Mouse (Mus musculus): ENCODE measurements around the gene Slc47a1. TPM values are rescaled to one million over a fixed set of nuclear protein-coding genes. Genes with fewer than 3 reads are reported as not detected.
A peak's percentile ranks its signal among the peaks of the same experiment; 100 is the strongest.
"Not testable (repeated sequence)": the region's sequence is repeated elsewhere in the genome, so short reads cannot be mapped to it uniquely, and the experiment has no call there.

Gene Slc47a1
- 1 to 10 TPM; 2.5 to 3.4 TPM for total RNA-seq (2021)
- long read RNA-seq, experiment 1, partial matches to known transcripts = 4 of 5 reads
- long read RNA-seq, experiment 1, other reads (novel, unspliced or antisense) = 0 of 5 reads
- long read RNA-seq, experiment 2, partial matches to known transcripts = 4 of 6 reads
- long read RNA-seq, experiment 2, other reads (novel, unspliced or antisense) = 2 of 6 reads

DNA sequence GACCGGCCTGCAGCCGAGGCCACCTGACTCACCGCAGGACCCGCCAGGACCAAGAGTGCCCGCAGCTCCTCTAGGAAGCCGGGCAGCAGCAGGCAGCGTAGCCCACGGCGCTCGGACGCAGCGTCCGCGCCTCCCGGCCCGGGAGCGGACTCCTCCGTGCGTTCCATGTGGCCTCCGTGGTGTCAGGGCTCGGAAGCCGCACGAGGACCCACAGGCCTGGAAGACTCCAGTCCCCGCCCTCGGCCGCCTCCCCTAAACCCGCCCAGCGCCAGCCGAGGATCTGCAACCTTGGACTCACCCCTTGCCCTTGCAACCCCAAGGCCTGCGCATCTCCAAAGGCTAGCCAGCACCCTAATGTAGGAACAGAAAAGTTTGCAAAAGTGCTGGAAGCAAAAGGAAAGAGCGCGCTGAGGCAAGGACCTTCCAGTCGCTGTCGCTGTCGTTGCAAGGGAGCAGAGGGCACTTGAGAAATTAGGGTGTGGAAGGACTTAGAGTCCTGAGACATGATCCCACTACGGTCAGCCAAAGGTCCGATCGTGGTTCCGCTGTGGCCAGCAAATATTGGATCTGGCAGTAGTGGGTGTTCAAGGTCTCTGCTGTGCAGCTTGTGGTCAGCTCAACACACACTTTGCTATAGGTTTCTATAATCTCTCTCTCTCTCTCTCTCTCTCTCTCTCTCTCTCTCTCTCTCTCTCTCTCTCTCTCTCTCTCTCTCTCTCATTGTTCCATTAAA, at the start of gene Slc47a1:
Gene Slc47a1 (minus strand): TSS at position 465 of the 733 bp plus-strand sequence.
- DNase-seq (ENCODE audit: low spot score in 2 of 2) = no peak

DNA sequence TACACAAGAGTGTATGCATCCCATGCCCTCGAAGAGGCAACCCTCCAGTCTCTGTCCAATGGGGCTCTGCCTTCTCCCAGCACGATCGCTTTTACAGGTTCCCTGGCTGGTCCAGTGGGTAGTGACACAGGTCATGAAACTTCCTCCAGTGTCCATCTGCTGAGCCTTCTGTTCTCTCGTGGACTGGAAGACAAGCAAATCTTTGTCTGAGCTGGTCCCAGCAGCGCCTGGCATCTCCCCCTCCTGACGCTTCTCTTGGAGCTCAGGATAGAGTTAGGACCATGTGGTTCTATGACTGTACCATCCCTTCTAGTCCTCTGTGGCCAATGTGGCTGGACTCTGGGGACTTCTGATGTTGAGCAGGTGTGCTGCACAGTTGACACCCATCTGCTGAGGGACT, 41.1 kb upstream of the Slc47a1 start:
- no peak for DNase-seq (ENCODE audit: low spot score in 2 of 2)

DNA sequence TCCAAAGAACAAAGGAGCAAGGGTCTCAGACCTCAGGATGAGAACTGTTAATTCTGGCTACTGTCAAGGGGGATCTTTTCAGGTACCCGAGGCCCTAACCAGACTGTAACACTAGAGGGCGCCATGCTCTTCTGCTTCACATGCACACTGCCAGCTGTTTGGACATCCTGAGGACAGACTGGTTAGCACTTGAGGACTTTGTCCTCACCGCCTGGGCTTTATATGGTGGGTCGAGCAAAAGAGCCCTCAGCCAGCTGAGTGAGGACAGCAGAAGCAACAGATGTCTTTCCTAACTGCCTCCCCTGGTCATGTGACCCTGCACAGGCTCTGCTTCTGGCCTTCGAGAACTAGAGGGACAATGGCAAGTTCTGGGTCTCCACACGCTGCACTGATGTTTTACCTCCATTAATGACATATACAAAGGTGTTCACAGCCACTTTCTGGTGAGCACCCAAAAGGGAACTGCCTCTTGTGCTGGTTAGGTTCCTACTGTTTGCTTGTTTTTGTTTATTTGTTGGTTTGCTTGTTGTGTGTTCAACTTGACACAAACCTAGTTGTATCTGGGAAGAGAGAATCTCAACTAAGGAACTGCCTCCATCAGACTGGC, 39.9 kb upstream of the Slc47a1 start:
- DNase-seq (ENCODE audit: low spot score in 2 of 2) = peak; percentile 68 to 82

DNA sequence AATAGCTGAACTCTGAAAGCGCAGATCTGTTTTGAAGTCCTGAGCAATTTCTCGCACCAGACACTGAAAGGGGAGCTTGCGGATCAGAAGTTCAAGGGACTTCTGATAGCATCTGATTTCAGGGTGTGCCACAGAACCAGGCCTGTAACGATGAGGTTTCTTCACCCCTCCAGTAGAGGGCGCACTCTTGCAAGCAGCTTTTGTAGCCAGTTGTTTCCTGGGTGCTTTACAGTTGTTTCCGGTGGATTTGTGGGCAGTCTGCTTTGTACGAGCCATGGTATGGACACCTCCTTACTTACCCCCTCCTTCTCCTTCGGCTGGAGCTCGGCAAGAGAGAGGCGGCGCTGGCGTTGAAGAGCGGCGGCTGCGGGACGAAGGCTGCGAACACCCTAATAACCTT, 38.4 kb upstream of the Slc47a1 start:
- DNase-seq (ENCODE audit: low spot score in 2 of 2) = not testable (repeated sequence)

DNA sequence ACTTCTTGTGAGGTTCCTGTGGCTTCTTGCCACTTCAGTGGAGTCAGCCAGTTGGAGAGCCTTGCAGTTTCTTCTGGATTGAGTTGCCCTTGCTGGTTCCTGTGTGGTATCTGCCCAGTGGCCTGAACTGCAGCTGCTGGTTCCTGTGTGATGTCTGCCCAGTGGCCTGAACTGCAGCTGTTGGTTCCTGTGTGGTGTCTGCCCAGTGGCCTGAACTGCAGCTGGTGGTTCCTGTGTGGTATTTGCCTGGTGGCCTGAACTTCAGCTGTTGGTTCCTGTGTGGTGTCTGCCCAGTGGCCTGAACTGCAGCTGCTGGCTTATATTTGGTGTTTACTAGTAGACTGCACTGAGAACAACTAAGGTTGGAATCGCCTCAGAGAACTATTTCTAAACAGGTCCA, 37.3 kb upstream of the Slc47a1 start:
- no peak for DNase-seq (ENCODE audit: low spot score in 2 of 2)

DNA sequence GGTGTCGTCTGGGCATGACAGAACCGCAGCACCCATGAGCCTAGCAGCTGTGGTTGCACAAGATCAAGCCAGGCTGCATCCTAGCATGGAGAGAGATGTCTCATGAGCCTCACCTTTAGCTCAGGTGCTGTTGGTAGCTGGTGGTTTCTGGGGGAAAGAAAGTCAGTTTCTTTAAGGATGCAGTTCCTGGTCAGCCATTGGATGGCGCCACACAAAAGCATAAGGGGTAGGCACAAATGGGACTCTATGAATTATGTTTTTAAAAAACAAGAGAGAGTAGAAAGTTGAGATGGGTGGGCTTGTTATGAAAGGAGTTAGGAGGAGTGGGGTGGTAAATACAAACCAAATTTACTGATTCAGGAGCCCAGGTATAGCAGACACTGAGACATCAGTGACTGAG, 36.4 kb upstream of the Slc47a1 start:
- no peak for DNase-seq (ENCODE audit: low spot score in 2 of 2)

DNA sequence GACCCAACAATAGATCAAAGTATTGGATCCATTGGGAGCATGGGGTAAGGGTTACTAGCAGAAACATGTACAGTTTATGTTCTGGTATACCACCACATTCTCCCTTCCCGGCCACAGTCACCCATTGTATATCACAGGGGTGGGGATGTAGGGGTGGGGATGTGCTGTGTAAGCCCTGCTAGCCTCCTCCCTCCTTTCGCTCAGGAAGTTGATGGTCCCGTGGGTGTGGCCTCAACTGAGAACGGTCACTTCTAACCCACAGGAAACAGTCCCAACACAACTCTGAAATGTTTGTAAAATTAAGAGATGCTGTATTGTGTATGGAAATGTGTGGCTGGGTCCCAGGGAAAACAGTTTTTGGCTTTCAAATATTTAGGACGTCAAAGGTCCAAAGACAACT, 35.3 kb upstream of the Slc47a1 start:
- DNase-seq (ENCODE audit: low spot score in 2 of 2) = no peak

DNA sequence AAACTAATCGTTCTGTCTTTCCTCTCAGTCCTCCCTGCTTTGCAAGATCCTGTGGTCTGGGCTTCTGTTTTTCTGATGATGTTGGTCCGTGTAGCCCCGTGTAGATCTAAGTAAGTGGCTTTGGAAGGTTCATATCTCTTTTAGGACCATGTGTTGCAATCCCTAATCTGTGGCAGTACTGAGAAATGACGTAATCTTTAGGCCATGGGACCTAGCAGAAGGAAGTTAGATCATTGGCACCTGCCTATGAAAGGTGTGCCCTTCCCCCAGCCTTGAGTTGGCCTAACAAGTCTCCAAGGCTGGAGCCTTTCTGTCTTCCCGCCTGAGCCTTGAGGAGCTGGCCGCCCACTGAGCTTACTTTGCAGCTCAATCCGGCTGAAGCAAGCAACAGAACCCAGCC, 33.7 kb upstream of the Slc47a1 start:
- DNase-seq (ENCODE audit: low spot score in 2 of 2) = no peak

DNA sequence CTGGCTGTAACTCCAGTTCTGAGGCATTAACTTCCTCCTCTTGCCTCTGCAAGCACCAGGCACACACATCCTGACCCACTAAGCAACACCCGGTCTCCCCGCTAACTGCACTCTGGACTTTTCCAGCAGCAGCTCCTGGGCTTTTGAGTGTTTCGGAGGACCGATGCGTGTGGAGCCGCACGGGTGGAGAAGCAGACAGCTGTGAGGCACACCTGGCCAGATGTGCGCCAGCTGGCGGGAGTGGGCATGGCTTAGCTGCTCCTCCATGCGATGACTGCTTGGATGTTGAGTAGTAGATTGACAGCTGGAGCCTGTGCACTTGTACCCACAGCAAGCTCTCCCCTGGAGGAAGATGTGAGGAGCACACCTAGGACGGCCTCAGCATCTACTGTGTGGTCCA, 33.1 kb upstream of the Slc47a1 start:
- no peak for DNase-seq (ENCODE audit: low spot score in 2 of 2)

DNA sequence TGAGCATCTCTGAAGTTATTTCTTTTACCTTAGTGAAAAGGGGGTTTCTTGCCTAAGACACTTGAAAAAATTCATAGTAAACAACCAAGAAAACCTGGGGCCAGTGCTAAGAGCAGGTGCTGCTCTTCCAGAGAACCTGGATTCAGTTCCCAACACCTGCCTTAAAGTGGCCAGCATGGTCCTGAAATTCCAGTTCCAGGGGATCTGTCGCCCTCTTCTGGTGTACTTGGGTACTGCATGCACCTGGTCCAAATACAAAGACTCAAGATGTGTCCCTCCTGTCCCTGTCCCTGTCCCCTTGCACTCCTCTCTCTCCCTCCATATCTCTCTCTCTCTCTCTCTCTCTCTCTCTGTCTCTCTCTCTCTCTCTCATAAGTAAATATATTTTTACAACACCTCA, 32.0 kb upstream of the Slc47a1 start:
- DNase-seq (ENCODE audit: low spot score in 2 of 2) = peak; percentile 64 to 71

DNA sequence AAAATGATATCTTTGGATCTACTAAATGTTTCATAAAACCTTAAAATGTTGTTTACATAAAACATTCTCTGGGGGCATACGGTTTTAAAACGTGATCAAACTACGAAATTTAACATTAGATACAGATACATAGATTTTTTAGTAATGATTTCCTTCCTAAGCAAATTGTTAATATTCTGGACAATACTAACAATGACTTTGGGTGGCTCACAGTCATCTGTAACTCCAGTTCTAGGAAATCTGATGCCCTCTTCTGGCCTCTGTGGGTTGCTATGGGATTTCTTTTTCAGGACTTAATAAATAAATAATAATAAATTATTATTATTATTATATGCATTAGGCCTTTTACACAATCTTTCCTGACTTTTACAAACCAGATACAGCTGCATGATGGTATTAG, 30.9 kb upstream of the Slc47a1 start:
- no peak for DNase-seq (ENCODE audit: low spot score in 2 of 2)

DNA sequence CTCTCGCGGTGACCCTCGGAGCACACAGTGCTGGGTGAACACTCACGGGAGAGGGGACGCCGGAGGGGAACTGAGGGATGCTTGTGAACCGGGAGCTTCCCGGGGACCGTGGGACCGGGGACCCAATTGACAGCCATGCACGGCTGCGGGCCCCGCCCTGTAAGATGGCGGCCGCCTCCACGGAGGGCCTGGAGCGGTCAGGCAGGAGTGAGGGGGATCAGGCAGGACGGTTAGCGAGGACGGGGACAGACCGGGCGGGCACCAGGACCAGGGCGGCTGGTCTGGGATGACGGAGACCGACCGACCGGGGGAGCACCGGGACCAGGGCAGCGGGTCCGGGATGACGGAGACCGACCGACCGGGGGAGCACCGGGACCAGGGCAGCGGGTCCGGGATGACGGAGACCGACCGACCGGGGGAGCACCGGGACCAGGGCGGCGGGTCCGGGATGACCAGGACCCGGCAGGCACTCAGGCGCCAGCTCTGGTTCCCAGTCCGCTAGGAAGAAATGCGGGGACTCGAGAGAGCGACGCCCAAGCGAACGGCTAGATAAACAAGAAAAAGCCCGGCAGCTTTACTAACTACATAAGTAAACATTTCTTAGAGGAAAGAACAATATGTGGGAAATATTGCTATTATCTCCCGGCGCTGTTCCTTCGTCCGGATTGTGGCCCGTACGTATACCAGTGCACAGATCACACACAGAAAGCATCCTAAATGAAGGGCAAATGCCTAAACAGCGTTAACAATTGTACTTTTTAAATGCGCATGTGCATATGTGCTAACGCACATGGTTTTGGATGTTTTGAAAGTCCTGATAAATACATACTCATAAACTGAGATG, 30.3 kb upstream of the Slc47a1 start:
- DNase-seq (ENCODE audit: low spot score in 2 of 2) = peak; percentile 67 to 78

DNA sequence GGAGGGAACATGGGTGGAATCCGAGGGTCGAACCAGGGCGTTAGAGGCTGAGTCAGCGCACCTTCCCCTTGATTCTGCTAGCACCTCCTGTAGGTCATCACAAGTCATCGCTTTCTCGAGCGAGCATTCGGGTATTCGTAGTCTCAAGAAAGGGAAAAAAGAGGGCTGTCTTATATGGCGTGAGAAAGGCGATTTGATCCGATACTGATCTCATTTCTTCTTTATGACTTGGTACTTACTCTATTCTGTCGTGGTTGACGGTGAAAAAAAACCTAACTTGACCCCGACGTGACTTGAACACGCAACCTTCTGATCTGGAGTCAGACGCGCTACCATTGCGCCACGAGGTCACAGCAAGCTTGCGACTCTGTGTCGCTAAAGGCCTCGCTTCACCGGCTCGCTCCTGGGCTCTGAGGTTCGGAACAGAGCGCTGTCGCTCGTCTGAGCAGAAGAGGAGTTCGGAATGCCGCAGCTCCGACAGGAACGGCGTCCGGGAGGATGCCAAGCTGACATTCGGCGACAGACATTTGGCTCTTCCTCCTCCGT, 29.6 kb upstream of the Slc47a1 start:
- peak; percentile 81 to 85 for DNase-seq (ENCODE audit: low spot score in 2 of 2)

DNA sequence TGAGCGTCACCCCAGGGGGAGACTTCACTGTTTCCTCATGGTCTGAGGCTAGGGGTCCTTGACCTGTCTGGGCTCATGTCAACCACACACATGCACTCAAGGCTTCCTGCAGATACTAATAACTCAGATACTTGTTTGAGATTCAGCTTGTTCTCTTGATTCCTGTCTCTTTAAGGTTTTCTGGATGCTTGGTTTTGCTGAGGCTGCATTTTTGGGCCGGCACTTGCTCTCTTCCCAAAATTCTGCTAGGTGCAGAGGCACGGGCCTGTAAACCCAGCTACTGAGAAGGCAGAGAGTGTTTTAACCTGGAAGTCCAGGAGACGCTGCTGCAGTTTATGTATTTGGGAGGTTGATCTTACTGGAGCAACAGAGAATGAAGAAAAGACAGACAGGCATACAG, 23.6 kb upstream of the Slc47a1 start:
- DNase-seq (ENCODE audit: low spot score in 2 of 2) = no peak

DNA sequence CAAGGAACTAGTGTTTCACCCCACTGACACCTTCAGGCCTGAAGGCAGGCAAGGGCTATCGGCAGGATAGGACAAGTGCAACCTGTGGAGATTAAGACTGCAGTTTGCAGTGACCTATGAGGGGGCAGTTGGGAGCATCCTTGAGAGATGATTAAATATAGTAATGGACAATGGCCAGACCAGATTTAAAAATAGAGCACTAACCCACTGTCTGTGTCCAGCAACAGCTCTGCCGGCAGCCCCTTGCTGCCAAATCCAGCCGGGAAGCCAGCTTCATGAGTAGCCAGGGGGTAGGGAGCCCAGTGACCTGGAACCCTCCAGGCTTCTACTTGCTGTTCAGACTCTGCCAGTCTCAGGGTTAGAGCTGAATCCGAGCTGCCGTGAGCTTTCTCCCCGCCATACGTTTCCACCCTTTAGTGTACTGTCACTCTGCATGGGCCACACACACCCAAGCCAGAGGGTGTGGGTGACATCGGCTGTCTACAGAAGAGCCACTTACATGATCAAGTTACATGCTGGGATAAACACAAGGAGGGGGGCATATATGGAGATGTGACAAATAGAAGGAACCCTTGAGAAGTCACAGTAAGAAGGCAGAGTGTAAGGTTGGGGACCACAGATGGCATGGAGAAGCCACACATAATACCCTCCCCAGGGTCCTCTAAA, 22.7 kb upstream of the Slc47a1 start:
- DNase-seq (ENCODE audit: low spot score in 2 of 2) = no peak

DNA sequence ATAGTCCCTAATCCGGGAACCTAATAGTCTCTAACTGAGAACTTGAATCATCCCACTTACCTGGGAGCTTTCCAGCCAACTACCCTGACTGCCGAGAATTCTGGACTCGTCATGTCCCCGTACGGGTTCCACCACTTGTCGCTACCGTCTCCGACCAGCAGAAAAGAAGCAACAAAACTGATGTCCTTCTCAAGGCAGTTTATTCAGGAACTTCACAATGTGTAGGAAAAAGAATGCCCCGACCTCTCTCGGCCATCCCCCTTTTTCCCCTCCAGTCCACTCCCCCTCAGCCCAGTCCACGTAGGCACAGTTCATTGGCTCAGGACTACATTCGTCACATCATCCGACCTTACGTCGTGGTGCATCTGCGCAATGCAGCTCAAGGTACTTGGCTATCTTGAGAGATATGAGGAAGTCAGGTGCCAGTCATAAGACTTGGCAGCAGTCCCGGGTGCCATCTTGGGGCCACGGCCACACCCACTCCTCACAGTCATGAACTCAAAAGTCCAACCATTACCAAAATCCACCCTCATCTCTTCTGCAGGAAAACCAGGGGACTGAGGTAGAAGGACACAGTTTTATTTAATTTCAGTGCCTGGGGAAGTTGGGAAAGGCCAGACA, 19.4 kb upstream of the Slc47a1 start:
- DNase-seq (ENCODE audit: low spot score in 2 of 2) = not testable (repeated sequence)

DNA sequence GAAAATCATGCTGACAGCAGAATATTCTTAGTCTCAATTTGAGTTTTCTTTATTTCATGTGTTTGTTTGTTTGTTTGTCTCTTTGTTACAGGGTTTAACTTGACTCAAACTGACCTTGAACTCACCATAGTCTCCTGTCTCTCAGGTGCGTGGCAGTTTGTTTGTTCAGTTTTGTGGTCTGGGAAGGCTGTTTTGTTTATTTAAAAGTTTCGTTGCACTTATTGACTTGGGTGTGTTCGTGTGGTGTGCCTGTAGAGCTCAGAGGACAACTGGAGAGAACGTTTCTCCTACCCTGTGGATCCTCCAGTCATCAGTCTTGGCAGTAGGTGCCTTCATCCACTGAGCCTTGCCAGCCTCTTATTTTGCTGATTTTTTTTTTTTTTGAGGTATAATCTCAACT, 10.8 kb upstream of the Slc47a1 start:
- DNase-seq (ENCODE audit: low spot score in 2 of 2) = no peak

DNA sequence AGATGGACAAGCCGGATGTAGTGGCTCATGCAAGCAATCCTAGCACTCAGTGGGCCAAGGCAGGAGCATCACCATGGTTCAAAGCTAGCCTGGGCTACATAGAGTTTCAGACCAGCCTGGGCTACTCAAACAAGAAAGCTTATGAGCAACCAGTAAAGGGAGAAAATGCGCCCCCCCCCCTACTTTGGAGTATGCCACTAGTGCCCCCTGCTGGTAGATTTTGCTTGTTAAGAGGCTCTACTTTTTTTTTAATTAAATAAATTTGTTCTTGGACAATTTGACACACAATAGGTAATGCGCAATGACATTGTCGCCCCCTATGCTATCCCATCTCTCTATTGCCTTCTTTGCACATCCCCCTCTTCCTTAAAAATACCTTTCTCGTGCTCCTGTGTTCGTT, 9.9 kb upstream of the Slc47a1 start:
- DNase-seq (ENCODE audit: low spot score in 2 of 2) = peak in 1 of 2 experiments; percentile 25

DNA sequence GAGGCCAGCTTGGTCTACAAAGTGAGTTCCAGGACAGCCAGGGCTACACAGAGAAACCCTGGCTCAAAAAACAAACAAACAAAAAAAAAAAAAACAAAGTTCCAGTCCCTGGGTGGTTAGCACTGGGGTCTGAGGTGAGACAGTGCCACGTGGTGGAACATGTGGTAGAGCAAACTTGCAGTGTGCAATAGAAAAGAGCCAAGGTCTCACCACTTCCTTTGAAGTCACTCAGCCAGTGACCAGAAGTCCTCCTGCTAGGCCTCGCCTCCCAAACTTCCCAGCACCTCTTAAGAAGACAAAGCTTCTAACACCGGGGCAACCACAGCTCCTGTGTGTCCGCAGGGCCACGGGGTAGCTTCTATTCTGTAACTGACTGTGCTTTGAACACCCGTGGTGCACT, 9.1 kb upstream of the Slc47a1 start:
- DNase-seq (ENCODE audit: low spot score in 2 of 2) = no peak

DNA sequence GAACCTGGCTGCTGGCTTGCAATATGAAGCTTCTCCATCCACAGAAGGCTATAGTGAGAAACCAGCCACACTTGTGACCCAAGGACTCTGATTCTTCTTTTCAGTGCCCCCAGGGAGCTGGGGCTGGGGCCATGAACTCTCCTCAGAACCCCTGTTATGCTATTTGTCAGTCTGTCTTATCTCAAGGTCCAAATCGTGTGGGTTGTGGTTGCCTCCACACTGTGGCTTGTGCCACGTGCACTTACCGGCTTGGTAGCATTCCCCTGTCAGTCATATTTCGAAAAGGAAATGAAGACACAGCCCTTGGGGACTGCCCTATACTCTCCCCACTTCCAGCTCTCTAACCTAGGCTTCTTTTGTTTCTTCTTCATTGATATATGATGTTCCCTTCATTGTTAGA, 7.6 kb upstream of the Slc47a1 start:
- no peak for DNase-seq (ENCODE audit: low spot score in 2 of 2)

All from gastrocnemius, postnatal 4 days (tissue).